Mouse (Mus musculus) monocyte, adult 2 months (primary cell): ENCODE measurements around the gene R3hdm4.

Experiments used
- DNase-seq, 2 experiments: peaks; one replicate each; pipeline ENCODE4 v3.0.0; 2022; ENCODE audit warnings: low spot score in 2 of 2, low read depth in 1 of 2

The R3hdm4 gene

DNA sequence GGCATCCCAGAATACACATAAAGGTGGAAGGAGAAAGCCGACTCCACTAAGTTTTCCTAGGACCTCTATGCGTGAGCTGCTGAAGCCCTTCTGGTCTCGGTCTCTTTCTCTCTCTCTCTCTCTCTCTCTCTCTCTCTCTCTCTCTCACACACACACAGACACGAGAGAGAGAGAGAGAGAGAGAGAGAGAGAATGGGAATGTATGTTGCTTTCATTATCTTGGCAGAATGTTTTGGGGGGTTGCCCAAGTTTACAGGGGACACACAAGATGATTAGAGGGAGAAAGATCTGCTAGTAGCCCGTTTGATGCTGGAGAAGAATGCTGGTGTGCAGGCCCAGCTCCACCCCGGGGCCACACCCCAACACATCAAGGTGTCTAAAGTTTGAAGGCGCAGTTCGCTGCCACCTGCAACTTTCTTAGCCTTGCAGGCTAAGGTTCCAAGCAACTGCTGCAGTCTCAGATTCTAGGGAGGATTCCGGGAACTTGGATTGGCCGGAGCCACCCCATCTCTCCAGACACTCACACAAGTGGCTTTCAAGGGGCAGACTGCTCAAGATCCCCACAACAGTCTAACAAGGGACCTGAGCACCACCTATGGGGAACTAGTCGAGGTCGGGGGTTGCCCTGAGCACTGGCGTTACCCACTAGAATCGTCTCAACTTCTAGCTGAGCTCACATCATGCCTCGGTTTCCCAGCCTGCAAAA is 4.9 kb upstream of the R3hdm4 start:
- DNase-seq: no peak

DNA sequence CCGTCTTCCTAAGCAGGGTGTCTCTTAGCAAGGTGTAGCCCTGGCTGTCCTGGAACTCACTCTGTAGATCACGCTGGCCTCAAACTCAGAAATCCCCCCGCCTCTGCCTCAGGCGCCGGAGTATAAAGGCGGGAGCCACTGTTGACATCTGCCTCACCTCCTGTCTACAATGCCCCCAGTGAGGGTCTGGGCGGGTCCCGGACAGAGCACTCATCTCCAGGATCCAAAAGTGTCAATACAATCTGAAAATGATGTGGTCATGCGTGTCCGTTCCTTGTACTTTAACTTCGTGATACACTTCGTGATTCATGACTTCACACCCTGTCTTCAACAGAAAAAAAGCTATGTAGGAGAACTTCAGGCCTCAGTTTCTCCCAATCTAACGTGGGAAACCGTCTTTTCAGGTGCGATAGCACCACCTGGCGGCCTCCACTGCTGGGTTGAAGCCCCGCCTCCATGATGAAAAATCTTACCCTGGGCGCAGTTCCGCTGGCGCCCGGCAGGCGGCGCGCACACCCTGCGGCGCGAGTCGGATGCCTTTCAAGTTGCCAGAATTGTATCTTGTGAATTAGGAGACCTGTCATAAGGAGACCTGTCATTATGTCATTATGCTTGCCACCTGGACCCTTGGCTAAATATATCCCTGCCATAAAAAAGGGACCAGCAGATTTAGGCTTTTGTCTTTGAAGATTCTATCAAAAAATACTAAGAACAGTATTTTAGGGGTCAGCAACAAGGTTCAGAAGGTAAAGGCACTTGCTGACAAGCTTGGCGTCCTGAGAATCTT is 4.2 kb upstream of the R3hdm4 start:
- DNase-seq: peak; percentile 76 to 90

DNA sequence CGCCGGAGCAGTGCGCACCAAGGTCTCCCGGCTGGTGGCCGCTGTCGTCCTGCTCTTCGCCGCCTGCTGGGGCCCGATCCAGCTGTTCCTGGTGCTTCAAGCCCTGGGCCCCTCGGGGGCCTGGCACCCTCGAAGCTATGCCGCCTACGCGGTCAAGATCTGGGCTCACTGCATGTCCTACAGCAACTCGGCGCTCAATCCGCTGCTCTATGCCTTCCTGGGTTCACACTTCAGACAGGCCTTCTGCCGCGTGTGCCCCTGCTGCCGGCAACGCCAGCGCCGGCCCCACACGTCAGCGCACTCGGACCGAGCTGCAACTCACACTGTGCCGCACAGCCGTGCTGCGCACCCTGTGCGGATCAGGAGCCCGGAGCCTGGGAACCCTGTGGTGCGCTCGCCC is 564 bp upstream of the R3hdm4 start:
- no peak for DNase-seq

DNA sequence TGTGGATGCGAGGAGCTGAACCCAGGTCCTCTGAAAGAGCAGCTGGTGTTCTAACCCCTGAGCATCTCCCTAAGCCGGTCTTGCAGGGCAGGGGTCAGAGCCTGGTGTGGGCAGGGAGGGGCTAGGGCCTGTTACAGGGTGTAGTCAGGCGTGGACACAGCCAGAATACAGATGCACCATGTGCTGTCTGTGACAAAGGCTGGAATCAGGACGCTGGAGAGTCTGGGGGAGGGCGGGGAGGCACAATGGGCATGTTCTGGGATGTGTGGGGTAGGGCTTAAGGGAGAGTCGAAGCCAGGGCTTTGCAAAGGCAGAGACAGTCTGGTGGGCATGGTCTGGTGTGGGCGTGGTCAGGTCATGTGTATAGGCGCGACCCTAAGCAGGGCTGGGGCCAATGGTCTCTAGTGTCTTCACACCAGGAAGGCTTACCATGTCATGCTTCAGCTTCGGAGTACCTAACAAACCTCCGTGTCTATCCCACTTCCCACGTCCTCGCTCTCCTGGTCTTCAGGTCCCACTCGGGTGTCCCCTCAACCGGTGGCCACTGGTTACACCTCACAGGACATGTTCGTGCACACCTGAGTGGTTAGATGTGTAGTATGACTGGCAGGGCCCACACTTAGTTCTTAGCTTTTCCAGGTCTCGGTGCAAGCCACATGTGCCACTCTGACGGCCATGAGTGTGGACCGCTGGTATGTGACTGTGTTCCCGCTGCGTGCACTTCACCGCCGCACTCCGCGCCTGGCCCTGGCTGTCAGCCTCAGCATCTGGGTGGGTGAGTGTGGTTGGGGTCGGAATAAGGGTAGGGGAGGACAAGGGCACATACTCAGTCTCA is 735 bp downstream of the R3hdm4 start:
- no peak for DNase-seq

DNA sequence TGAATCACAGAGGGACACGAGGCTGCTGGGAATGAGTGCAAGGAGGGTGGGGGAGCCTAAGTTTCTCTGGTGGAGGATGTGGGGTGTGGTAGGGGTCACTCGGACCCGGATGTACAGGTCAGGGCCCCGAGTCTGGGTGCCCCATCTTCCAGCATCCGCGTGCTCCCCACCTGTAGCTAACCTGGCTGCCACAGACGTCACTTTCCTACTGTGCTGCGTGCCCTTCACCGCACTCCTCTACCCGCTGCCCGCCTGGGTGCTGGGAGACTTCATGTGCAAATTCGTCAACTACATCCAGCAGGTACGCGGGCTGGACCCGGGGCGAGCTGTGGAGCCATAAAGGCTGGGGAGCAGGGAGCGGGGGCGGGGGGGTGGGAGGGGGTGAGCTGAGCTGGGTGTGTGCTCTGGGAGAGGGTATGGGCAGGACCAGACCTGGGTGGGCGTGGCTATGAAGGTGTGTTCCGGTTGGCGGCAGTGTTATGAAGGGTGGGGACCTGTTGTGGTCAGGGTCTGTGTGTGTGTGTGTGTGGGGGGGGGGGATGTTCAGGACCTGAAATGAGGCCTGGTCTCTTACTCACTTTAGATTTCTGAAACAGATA is 1.7 kb downstream of the R3hdm4 start:
- no peak for DNase-seq

DNA sequence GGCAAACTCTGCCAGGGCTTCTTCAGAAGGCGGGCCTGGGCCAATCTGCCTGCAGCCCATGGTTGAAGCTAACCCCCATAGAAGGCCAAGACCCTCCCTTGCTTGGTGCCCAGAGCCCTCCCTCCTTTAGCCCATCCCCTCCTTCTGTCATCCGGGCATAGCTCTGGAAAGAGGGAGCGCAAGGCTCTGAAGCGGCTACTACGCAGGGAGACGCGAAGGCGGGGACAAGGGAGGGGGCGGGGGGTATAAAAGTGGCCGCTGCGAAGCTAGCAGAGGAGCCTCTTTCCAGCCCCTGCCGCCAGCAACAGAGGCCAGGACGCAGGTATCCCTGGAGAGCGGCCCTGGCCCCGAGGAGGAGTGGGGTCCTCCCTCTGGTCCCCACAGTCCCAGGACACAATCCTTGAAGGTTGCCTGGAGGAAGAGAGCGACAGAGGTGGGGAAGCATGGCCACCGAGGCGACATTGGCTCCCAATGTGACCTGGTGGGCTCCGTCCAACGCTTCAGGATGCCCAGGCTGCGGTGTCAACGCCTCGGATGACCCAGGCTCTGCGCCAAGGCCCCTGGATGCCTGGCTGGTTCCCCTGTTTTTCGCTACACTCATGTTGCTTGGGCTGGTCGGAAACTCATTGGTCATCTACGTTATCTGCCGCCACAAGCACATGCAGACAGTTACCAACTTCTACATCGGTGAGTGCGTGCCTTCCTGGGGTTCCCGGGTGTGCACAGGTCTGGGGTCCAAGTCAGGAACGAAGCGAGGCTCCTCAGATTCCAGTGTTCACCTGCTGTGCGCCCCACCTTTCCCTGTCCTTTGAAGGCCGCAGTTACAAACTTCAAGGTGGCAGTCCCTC is 2.6 kb downstream of the R3hdm4 start:
- no peak for DNase-seq

DNA sequence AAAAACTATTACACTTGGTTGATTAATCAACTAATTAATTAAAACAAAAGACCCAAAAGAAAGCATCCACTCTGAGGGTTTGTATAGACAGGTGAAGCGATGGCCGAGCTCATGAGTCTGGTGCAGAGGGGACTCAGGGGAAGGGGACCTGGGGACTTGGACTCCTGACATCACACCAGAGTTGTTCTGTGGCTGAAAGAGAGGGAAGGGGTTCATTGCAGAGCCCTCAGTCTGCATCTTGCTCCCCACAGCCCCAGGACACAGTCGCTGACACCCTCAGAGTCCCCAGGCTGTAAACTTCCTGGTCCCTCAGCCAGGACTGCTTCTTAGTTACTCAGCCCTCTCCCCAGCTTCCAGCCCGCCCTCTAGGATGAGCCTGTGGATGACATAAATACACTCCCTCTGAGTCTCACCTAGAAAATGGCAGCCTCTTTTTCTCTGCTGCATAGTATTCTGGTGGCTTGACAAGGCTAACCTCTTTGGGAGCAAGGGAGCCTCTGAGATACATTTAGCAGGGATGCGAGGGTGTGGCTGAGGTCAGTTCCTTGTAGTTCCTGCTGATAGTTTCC is 3.4 kb downstream of the R3hdm4 start:
- DNase-seq: no peak

DNA sequence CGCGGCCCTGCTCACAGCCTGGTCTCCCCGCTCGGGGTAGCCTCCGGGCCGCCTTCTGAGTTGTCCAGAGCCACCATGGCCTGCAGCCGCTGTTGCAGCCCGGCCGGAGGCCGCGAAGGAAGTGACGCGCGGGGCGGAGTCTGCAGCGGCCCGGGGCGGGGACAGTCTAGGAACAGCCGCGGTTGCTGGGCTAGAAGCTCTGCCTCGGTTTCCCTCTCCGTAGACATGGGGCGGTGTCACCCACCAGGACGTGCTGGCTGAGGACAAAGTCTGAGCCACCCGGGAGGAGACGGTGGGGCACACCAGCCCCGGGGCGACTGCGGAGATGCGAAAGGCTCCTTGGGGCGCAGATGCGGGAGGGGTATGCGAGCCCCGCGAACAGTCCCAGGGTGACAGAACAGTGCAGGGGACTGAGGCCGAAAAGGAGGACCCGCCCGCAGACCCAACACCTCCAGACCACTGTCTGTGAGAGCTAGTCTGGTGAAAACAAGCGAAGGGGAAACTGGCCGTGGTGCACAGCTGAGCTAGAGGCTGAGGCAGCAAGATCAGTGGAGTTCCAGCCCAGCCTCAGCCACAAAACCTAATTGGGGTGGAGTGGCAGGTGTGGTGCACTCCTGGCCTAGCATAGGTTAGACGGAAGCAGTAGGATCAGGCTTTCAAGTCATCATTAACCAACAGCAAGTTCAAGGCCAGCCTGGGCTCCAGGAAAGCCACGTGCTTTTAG is 4.0 kb downstream of the R3hdm4 start, which contains the start of gene Kiss1r:
Gene Kiss1r (plus strand): TSS at position 164 of the 724 bp plus-strand sequence.
- DNase-seq: peak; percentile 42 to 79

DNA sequence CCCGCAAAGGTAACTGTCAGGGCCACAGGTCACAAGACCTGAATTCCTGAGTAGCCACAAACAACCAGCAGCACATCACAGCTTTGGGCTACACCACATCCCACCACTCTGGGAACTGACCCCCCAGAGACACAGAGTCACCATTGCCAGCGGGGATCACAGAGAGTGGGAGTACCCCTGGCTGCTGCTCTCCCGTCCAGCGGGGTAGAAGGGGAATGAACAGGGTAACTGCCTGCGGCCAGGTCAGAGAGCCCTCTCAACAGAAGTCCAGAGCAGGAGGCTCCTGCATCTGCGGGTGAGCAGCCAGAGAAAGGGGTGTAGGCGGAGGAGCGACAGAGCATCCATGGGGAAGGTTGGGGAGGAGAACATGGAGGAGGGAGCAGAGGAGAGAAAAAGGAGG is 4.9 kb downstream of the R3hdm4 start:
- DNase-seq: no peak

DNA sequence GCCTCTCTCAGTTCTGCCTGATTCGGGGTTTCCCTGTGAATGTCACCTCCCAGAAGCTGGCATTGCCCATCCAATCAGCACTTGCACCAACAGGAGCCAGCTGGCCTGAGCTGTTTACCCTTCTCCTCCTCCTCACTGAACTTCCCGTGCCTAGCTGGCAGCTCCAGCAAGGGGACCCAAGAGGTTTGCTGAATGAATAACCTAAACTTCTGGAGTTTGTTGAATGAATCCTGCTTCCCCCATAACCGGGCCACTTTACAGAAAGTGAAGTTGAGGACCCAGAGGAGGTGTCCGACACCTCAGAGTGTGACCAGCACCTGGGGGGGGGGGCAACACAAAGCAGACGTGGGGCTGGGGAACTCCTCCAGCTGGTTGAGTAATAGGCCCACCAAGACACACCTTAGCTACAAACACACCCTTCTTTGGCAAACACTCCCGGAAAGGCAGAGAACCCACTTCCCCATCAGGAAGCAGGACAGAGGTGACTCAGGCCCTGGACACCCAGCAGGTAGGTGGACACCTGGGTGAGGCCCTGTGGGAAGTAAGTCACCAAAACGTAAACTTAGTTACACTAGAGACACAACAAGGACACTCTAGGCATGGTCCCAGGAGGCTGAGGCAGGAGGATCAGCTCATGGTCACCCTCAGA is 5.9 kb downstream of the R3hdm4 start:
- DNase-seq: no peak

DNA sequence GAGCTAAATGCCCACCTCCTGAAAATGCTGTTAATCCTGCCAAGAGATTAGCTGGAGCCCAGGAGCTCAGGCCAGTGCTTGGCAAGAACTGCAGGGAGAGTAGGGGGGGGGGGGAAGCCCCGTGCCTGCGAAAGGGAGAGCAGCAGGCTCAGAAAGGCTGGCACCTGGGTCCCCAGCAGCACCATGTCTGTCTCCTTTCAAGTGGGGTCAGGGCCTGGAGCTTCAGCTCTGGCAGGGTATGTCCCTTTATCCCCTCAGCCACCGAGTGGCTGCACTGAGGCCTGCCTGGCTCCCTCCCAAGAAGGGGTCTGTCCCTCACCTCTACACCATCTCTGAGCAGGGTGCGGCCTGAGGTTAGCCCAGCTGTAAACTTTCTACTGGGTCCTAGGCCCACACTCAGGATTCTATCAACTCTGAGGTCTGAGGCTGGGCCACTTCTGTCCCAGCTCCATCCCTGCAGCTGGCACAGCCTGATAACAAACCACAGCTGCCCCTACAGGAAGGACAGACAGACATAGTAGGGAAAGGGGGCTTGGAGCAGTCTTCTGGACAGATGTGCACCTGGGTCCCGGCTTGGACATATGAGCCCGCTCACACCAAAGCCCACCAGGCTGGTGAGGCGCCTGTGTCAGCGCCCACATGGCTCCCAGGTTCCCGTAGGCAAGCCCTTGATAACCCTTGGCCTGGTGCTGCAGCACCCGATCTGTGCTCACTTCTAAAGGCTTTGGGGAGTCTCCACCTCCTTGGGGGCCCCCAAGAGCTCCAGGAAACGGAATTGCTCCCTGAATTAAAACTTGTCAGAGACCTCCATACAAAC is 6.7 kb downstream of the R3hdm4 start:
- DNase-seq: no peak

DNA sequence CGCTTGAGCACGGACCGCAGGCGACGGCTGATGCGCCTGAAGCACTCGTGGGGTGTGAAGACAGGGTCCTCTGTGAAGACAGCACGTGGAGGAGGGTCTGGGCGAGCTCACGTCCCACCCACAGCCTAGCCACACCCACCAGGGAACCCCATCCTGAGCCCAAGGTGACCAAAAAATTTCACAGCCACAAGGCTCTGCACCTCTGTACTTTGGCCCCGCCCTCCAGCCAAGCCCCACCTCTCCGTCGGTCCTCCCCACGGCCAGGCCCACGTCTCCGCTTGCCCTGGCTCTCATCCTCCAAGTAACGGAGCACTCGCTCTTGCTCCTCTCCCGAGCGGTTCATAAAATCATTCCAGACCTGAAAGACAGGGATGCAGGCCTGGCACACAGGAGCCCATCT is 8.6 kb downstream of the R3hdm4 start:
- no peak for DNase-seq

DNA sequence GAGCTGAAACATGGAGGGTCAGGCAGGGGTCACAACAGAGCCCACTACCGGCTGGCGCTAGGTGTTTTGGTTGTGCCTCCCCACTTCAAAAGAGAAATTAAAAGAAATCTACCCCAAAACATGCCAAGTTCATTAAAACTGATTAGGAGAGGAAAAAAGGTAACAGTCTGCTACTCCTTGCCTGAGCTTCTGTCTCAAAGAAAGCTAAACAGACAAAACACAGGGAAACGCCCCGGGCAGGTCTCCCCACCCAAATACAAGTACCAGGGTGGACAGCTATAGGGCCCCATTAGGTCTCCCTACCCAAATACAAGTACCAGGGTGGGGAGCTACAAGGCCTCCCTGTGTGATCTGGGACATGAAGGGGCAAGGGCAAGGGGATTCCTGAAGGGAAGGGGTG is 10.5 kb downstream of the R3hdm4 start, which contains the start of gene Gm26602:
Gene Gm26602 (plus strand): TSS at position 301 of the 400 bp plus-strand sequence.
- DNase-seq: no peak

DNA sequence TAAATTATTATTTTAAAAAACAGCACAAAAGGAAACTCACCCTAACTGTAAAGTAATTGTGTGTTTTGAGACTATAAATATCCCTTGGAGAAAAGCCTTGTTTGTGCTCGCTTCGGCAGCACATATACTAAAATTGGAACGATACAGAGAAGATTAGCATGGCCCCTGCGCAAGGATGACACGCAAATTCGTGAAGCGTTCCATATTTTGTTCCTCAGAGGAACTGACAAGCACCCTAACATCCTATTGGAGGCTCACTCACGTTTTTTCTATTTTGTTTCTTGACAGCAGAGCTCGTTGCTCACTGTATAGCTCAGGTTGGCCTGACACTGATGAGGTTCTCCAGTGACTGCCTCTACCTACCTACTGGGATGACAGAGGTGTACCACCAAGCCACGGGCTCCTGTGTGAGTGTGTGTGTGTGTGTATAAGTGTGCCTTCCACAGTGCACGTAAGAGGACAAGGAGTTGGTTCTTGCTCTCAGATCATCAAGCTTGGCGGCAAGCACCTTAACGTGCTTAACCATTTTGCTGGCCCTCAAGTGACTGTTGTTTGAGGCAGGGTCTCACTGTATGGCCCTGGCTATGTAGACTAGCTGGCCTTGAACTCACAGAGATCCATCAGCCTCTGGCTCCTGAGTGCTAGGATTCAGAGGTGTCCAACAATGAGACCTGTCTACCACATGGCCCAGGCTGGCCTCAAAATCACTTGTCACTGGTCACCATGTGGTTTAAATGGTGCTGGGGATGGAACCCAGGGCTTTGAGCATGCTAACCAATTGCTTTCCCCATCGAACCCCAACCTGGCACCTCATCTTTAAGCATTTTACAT is 11.7 kb downstream of the R3hdm4 start:
- DNase-seq: peak in 1 of 2 experiments; percentile 41

DNA sequence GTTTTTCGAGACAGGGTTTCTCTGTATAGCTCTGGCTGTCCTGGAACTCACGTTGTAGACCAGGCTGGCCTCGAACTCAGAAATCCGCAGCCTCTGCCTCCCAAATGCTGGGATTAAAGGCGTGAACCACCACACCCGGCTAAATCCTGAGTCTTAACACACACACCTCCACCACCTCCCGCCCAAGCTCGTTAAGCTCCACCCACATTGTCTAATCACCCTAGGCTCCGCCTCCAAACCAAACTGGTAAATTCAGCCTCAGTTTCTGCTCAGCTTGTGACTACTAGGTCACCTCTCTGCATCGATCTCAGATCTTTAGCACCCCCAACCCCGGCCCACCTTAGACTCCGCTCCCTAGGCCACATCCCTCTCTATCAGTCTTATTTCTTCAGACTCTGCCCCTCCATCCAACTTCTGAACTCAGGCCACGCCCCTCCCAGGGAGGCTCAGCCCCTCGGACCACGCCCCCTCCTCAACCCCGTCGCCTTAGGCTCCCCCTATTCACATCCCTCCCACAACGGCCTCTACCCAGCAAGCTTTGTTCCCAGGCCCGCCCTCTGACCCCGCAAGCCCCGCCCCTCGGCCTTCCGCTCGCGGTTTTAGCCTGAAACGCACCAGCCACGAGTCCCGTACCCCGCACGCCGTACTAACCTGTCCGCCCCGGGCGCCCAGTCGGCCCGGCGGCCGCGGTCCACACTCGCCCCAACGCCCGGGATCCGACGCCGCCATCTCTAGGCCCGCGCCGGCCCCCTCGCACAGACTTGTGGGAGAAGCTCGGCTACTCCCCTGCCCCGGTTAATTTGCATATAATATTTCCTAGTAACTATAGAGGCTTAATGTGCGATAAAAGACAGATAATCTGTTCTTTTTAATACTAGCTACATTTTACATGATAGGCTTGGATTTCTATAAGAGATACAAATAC is 12.6 kb downstream of the R3hdm4 start, which contains the start of gene Med16:
Gene Med16 (minus strand): TSS at position 757 of the 925 bp plus-strand sequence.
- DNase-seq: peak; percentile 93 to 97

DNA sequence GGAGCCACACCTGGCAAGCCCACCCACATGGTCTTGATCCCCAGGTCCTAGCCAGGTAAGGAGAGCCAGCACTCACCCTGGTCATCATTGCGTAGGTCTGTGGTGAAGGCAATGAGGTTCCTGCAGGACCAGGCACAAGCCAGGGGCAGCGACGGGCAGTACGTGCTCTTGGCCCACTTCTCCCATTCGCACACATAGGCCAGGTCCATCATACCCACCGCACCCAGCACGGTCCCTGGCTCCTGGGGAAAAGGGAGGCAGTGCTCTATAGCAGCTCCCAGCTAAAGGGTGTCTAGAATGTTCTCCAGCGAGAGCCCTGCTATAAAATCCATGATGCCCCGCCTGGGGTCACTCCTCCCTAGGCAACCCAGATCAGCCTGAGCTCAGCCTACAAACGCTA is 13.6 kb downstream of the R3hdm4 start:
- DNase-seq: no peak
